11 mouse cellular contexts compared by ENCODE assay signal in the genomic region with DNA sequence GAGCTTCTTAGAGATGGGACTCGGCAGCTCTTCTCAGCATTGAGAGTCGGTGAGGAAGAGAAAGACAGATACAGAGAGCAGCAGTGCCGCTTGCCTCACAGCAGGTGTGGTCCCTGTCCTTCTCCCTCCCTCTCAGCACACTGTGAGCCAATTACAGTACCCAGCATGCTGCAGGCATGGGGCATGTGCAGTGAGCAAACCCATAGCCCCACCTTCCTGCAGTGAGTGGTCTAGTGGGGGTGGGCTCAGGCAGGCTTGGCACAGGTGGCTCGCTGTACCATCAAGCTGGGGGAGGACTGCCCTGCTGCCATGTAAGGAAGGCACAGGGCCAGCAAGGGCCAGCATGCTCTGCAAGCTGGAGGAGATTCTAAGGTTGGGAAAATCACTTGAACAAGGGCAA. TPM values are rescaled to one million over a fixed set of nuclear protein-coding genes. Genes with fewer than 3 reads are reported as not detected.
A peak's percentile ranks its signal among the peaks of the same experiment; 100 is the strongest.
DNase-seq lines count a peak whose midpoint lies in the region; ATAC-seq lines count a peak whose summit lies in the region.
"Had no signal": no experiment of that assay in that cellular context is flagged by ENCODE, and none has a peak within 500 bp of the region (broad histone marks: within the 10 kb centered on the region; RNA-seq: fewer than 3 reads in every experiment).

No protein-coding gene starts in this region.

- ATAC-seq in neural tube, embryonic 11.5 days (ENCODE audit: insufficient read depth, low FRiP score, low TSS enrichment), result no peak
- ATAC-seq in forebrain, embryonic 14.5 days, result peak; percentile 85
- peak; percentile 28; the same call in 1 of the 2 replicates for ATAC-seq in limb, embryonic 13.5 days (ENCODE audit: low FRiP score, low read depth)

- DNase-seq in neural tube, embryonic 11.5 days (ENCODE audit: low spot score), result peak; percentile 4
- no peak for DNase-seq in neural tube, embryonic 10.5 days (ENCODE audit: extremely low spot score, low spot score)
- DNase-seq in forebrain, embryonic 14.5 days (ENCODE audit: low spot score), result peak; percentile 50
- DNase-seq in right cerebral cortex, postnatal 36 days (ENCODE audit: low spot score in 2 of 2), result peak; percentile 38 to 44
- DNase-seq in heart, postnatal 4 days, result no peak
- DNase-seq in thymus, adult 18-20 months, result no peak
- no peak for DNase-seq in adipocyte (ENCODE audit: low spot score)
- DNase-seq: heart, adult 18-20 months; kidney, adult 11 months had no signal

- no peaks in the 10 kb centered on the region; the same call in 1 of the 2 replicates for H3K4me1 ChIP-seq in neural tube, embryonic 11.5 days (ENCODE audit: control insufficient read depth, insufficient read depth, low read length)
- peaks cover 4% of the 10 kb centered on the region for H3K4me1 ChIP-seq in forebrain, embryonic 14.5 days (ENCODE audit: control insufficient read depth, insufficient read depth, low read length)
- H3K4me1 ChIP-seq in limb, embryonic 13.5 days, result peaks cover 15% of the 10 kb centered on the region

- H3K27me3 ChIP-seq in neural tube, embryonic 11.5 days (ENCODE audit: control insufficient read depth, insufficient read depth, low read length), result no peaks in the 10 kb centered on the region
- H3K27me3 ChIP-seq in forebrain, embryonic 14.5 days (replicated peaks; ENCODE audit: control insufficient read depth, insufficient read depth, low read length), result no peaks in the 10 kb centered on the region
- no peaks in the 10 kb centered on the region for H3K27me3 ChIP-seq in limb, embryonic 13.5 days

- no peak overlapping the region for H3K4me2 ChIP-seq in neural tube, embryonic 11.5 days (ENCODE audit: low read depth)
- no peak overlapping the region for H3K4me2 ChIP-seq in forebrain, embryonic 14.5 days (ENCODE audit: low read length)
- H3K4me2 ChIP-seq in limb, embryonic 13.5 days (replicated peaks), result no peak overlapping the region

- H3K9ac ChIP-seq in neural tube, embryonic 11.5 days (ENCODE audit: low read length), result no peak overlapping the region
- H3K9ac ChIP-seq in forebrain, embryonic 14.5 days (ENCODE audit: low read length), result peak overlapping the region; percentile 21; the same call in 1 of the 2 replicates
- no peak overlapping the region for H3K9ac ChIP-seq in limb, embryonic 13.5 days

- 43% methylated on average over 4 of the region's 4 CpGs for WGBS in neural tube, embryonic 11.5 days
- WGBS in forebrain, embryonic 14.5 days, result 27% methylated on average over 4 of the region's 4 CpGs
- 59% methylated on average over 4 of the region's 4 CpGs for WGBS in limb, embryonic 13.5 days

- no peak overlapping the region for H3K27ac ChIP-seq in neural tube, embryonic 11.5 days (ENCODE audit: low read depth, low read length)
- peak overlapping the region; percentile 0; the same call in 1 of the 2 replicates for H3K27ac ChIP-seq in forebrain, embryonic 14.5 days (ENCODE audit: low read depth, low read length)
- H3K27ac ChIP-seq in limb, embryonic 13.5 days, result no peak overlapping the region

- no peaks in the 10 kb centered on the region for H3K36me3 ChIP-seq in neural tube, embryonic 11.5 days (ENCODE audit: control insufficient read depth, insufficient read depth, low read length)
- no peaks in the 10 kb centered on the region for H3K36me3 ChIP-seq in forebrain, embryonic 14.5 days (ENCODE audit: control insufficient read depth, insufficient read depth, low read length)
- no peaks in the 10 kb centered on the region for H3K36me3 ChIP-seq in limb, embryonic 13.5 days
- H3K36me3 ChIP-seq: G1E had no signal

- H3K9me3 ChIP-seq in neural tube, embryonic 11.5 days (ENCODE audit: control insufficient read depth, low read length), result no peaks in the 10 kb centered on the region
- H3K9me3 ChIP-seq in forebrain, embryonic 14.5 days (replicated peaks; ENCODE audit: control insufficient read depth, low read length), result no peaks in the 10 kb centered on the region
- H3K9me3 ChIP-seq in limb, embryonic 13.5 days, result no peaks in the 10 kb centered on the region

- no peak overlapping the region for H3K4me3 ChIP-seq in neural tube, embryonic 11.5 days (ENCODE audit: low read depth, low read length)
- no peak overlapping the region for H3K4me3 ChIP-seq in forebrain, embryonic 14.5 days (ENCODE audit: low read depth, low read length)
- H3K4me3 ChIP-seq in limb, embryonic 13.5 days, result no peak overlapping the region

RNA-seq across cellular contexts. Expression of a gene that starts 35.8 kb away (rescaled TPM):
- 11.4 and 14.7 TPM in 2 replicates for polyA plus RNA-seq in neural tube, embryonic 11.5 days (2014; fragmentation: Nextera tagmentation; extraction: Ambion mirVana)
- 56.4 and 66.7 TPM in 2 replicates for polyA plus RNA-seq in forebrain, embryonic 14.5 days (2014; fragmentation: Nextera tagmentation; extraction: Ambion mirVana)
- polyA plus RNA-seq in limb, embryonic 13.5 days (2015; fragmentation: Nextera tagmentation; extraction: Ambion mirVana), result 1.2 TPM in 2 replicates
- 1 to 10 TPM; 2.6 to 2.7 TPM for total RNA-seq in heart, postnatal 4 days (2021)
- polyA plus RNA-seq: G1E had no signal

Comparison
In these comparisons a context has a peak if more than half of its experiments do, and no peak if none do; other contexts are left out.
1. DNase-seq: peak in neural tube, embryonic 11.5 days (single experiment), forebrain, embryonic 14.5 days (single experiment) and right cerebral cortex, postnatal 36 days (2 of 2); none in neural tube, embryonic 10.5 days (single experiment), heart, postnatal 4 days (single experiment), thymus, adult 18-20 months (0 of 2) and adipocyte (single experiment).